Mouse (Mus musculus): Measurements from ENCODE around the gene Kcns3. TPM values are rescaled to one million over a fixed set of nuclear protein-coding genes. Genes with fewer than 3 reads are reported as not detected.
A peak's percentile ranks its signal among the peaks of the same experiment; 100 is the strongest.

Kcns3 gene
- polyA plus RNA-seq (2015; fragmentation: Nextera tagmentation; extraction: Ambion mirVana) = 4.8 and 6.1 TPM in 2 replicates

DNA sequence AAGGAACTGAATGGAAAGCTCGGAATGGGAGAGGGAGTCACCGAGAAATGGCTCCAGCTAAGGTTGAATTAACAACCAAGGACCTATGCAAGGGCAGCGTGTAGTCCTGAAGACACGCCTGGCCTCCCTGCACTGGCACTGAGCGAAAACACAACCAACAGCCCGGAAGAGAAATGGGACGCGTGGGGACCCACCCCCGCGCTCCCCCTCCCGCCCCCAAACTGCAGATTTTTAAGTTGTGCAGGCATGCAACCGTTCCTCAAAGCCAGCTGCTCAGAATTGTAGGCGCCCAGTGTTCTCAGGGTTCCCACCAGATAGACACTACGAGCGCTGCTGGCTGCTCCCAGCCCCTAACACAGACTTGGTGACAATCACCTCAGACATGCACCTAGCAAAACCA, at the start of gene Kcns3:
Gene Kcns3, minus strand, starts transcription at position 42 of the 400 bp plus-strand sequence.
- Histone ChIP-seq H3K27me3 (replicated peaks; ENCODE audit: control insufficient read depth, insufficient read depth, low read length) (peaks cover 15% of the 10 kb centered on the region), H3K36me3 (ENCODE audit: control insufficient read depth, insufficient read depth, low read length) (no peaks in the 10 kb centered on the region), H3K4me3 (ENCODE audit: low read length) (peak within 1 kb of the TSS; percentile 57), H3K4me1 (ENCODE audit: control insufficient read depth, insufficient read depth, low read length) (0 out of 2 replicates have a peak, but pooled peaks cover 3% of the 10 kb centered on the region), H3K9me3 (ENCODE audit: control insufficient read depth, low read length) (no peaks in the 10 kb centered on the region), H3K9ac (ENCODE audit: low read depth, low read length) (peak within 1 kb of the TSS; percentile 72), H3K27ac (ENCODE audit: low read length) (0 out of 2 replicates have a peak within 1 kb of the TSS, but pooled peaks have one; percentile 9), H3K4me2 (ENCODE audit: low read depth, low read length) (peak within 1 kb of the TSS; percentile 92)
- no peak for ATAC-seq
- 20% methylated on average over 15 of the region's 15 CpGs for WGBS

- Histone ChIP-seq H3K9ac (ENCODE audit: low read depth, low read length) (no peak overlapping the region), H3K36me3 (ENCODE audit: control insufficient read depth, insufficient read depth, low read length) (no peaks in the 10 kb centered on the region), H3K9me3 (ENCODE audit: control insufficient read depth, low read length) (no peaks in the 10 kb centered on the region), H3K4me3 (ENCODE audit: low read length) (no peak overlapping the region), H3K4me1 (ENCODE audit: control insufficient read depth, insufficient read depth, low read length) (no peaks in the 10 kb centered on the region), H3K4me2 (ENCODE audit: low read depth, low read length) (no peak overlapping the region), H3K27ac (ENCODE audit: low read length) (no peak overlapping the region), H3K27me3 (replicated peaks; ENCODE audit: control insufficient read depth, insufficient read depth, low read length) (no peaks in the 10 kb centered on the region)
- no peak for ATAC-seq
- 47% methylated on average over 2 of the region's 2 CpGs for WGBS
These were observed 47.7 kb upstream of the Kcns3 start for GRCm38 (mm10) chr12:11198551-11198950.

DNA sequence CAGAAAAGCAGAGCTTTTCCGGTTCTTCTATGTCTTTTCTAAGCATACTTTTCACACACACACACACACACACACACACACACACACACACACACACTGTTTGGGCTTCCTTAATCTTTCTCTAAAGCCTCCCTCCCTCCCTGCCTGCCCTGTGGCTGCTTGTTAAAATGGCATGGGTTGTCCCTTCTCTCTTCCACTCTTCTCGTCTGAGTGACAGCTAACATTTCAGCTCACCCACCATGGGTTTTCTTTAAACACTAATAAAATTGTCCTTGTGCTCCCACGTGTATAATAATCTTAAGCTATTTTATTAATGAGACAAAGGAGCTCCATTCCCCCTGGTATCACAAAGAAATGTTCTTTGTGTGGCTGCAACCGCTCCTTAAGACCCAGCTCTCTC, 47.2 kb upstream of the Kcns3 start:
- H3K9me3 ChIP-seq (ENCODE audit: control insufficient read depth, low read length) = no peaks in the 10 kb centered on the region
- no peak for ATAC-seq
- 41% methylated on average over 4 of the region's 4 CpGs for WGBS
- H3K4me3 ChIP-seq (ENCODE audit: low read length) = no peak overlapping the region
- H3K4me1 ChIP-seq (ENCODE audit: control insufficient read depth, insufficient read depth, low read length) = no peaks in the 10 kb centered on the region
- H3K9ac ChIP-seq (ENCODE audit: low read depth, low read length) = no peak overlapping the region
- H3K36me3 ChIP-seq (ENCODE audit: control insufficient read depth, insufficient read depth, low read length) = no peaks in the 10 kb centered on the region
- no peak overlapping the region for H3K4me2 ChIP-seq (ENCODE audit: low read depth, low read length)
- no peaks in the 10 kb centered on the region for H3K27me3 ChIP-seq (replicated peaks; ENCODE audit: control insufficient read depth, insufficient read depth, low read length)
- H3K27ac ChIP-seq (ENCODE audit: low read length) = no peak overlapping the region

- 55% methylated on average over 5 of the region's 5 CpGs for WGBS
- Histone ChIP-seq H3K27ac (ENCODE audit: low read length) (no peak overlapping the region), H3K4me1 (ENCODE audit: control insufficient read depth, insufficient read depth, low read length) (no peaks in the 10 kb centered on the region), H3K4me2 (ENCODE audit: low read depth, low read length) (no peak overlapping the region), H3K9ac (ENCODE audit: low read depth, low read length) (no peak overlapping the region), H3K4me3 (ENCODE audit: low read length) (no peak overlapping the region), H3K27me3 (replicated peaks; ENCODE audit: control insufficient read depth, insufficient read depth, low read length) (no peaks in the 10 kb centered on the region), H3K9me3 (ENCODE audit: control insufficient read depth, low read length) (no peaks in the 10 kb centered on the region), H3K36me3 (ENCODE audit: control insufficient read depth, insufficient read depth, low read length) (no peaks in the 10 kb centered on the region)
- ATAC-seq = no peak
These were observed 46.0 kb upstream of the Kcns3 start for GRCm38 (mm10) chr12:11196830-11197229.

GRCm38 (mm10) chr12:11196142-11196597, 45.3 kb upstream of the Kcns3 start:
- H3K4me1 ChIP-seq (ENCODE audit: control insufficient read depth, insufficient read depth, low read length) = no peaks in the 10 kb centered on the region
- WGBS = 9% methylated on average over 16 of the region's 19 CpGs
- no peaks in the 10 kb centered on the region for H3K27me3 ChIP-seq (replicated peaks; ENCODE audit: control insufficient read depth, insufficient read depth, low read length)
- ATAC-seq = peak; percentile 52; the same call in 1 of the 2 replicates
- H3K9ac ChIP-seq (ENCODE audit: low read depth, low read length) = no peak overlapping the region
- no peak overlapping the region for H3K4me3 ChIP-seq (ENCODE audit: low read length)
- no peaks in the 10 kb centered on the region for H3K36me3 ChIP-seq (ENCODE audit: control insufficient read depth, insufficient read depth, low read length)
- H3K27ac ChIP-seq (ENCODE audit: low read length) = no peak overlapping the region
- H3K9me3 ChIP-seq (ENCODE audit: control insufficient read depth, low read length) = no peaks in the 10 kb centered on the region
- H3K4me2 ChIP-seq (ENCODE audit: low read depth, low read length) = peak overlapping the region; percentile 42

- Histone ChIP-seq H3K27me3 (replicated peaks; ENCODE audit: control insufficient read depth, insufficient read depth, low read length) (no peaks in the 10 kb centered on the region), H3K9ac (ENCODE audit: low read depth, low read length) (no peak overlapping the region), H3K4me2 (ENCODE audit: low read depth, low read length) (no peak overlapping the region), H3K4me3 (ENCODE audit: low read length) (no peak overlapping the region), H3K27ac (ENCODE audit: low read length) (no peak overlapping the region), H3K36me3 (ENCODE audit: control insufficient read depth, insufficient read depth, low read length) (no peaks in the 10 kb centered on the region), H3K9me3 (ENCODE audit: control insufficient read depth, low read length) (no peaks in the 10 kb centered on the region), H3K4me1 (ENCODE audit: control insufficient read depth, insufficient read depth, low read length) (no peaks in the 10 kb centered on the region)
- no peak for ATAC-seq
- 78% methylated on average over 1 of the region's 1 CpGs for WGBS
These were observed 44.2 kb upstream of the Kcns3 start for GRCm38 (mm10) chr12:11195031-11195430.

DNA sequence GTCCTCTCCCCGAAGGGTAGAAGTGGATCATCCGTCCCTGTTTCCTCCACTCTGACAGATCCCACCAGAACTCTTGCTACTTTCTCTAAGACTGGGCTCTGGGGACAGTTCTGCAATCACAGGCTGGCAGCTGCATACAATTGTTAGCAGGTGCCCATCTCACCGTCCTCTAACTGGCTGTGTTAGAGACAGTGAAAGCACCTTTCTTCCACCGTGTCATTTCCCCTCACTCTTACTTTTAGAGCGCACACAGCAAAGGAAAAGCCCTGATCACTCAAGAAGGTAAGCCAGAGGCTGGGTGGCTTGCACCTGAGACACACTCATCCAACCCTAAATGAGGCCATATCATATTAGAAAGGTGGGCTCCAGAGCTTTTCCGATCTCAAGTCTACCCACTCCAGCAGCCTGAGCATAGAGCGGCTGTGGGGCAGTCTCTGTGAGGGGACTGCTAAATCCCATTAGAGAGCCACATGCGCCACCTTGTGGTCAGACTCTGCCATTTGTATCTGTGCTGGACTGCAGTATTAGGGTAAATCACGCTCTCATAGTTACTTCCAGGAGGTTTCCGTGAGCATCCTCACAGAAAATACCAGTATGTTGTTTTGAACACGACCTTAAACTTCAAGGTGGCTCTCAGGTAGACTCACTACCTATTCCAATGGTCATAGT, 27.8 kb upstream of the Kcns3 start:
- H3K27ac ChIP-seq (ENCODE audit: low read length) = no peak overlapping the region
- no peaks in the 10 kb centered on the region for H3K4me1 ChIP-seq (ENCODE audit: control insufficient read depth, insufficient read depth, low read length)
- WGBS = 22% methylated on average over 11 of the region's 11 CpGs
- peak overlapping the region; percentile 4; the same call in 1 of the 2 replicates for H3K4me3 ChIP-seq (ENCODE audit: low read length)
- H3K4me2 ChIP-seq (ENCODE audit: low read depth, low read length) = peak overlapping the region; percentile 36; the same call in 1 of the 2 replicates
- peak; percentile 95 for ATAC-seq
- no peaks in the 10 kb centered on the region for H3K36me3 ChIP-seq (ENCODE audit: control insufficient read depth, insufficient read depth, low read length)
- no peaks in the 10 kb centered on the region; the same call in 1 of the 2 replicates for H3K27me3 ChIP-seq (replicated peaks; ENCODE audit: control insufficient read depth, insufficient read depth, low read length)
- H3K9ac ChIP-seq (ENCODE audit: low read depth, low read length) = no peak overlapping the region
- no peaks in the 10 kb centered on the region for H3K9me3 ChIP-seq (ENCODE audit: control insufficient read depth, low read length)

DNA sequence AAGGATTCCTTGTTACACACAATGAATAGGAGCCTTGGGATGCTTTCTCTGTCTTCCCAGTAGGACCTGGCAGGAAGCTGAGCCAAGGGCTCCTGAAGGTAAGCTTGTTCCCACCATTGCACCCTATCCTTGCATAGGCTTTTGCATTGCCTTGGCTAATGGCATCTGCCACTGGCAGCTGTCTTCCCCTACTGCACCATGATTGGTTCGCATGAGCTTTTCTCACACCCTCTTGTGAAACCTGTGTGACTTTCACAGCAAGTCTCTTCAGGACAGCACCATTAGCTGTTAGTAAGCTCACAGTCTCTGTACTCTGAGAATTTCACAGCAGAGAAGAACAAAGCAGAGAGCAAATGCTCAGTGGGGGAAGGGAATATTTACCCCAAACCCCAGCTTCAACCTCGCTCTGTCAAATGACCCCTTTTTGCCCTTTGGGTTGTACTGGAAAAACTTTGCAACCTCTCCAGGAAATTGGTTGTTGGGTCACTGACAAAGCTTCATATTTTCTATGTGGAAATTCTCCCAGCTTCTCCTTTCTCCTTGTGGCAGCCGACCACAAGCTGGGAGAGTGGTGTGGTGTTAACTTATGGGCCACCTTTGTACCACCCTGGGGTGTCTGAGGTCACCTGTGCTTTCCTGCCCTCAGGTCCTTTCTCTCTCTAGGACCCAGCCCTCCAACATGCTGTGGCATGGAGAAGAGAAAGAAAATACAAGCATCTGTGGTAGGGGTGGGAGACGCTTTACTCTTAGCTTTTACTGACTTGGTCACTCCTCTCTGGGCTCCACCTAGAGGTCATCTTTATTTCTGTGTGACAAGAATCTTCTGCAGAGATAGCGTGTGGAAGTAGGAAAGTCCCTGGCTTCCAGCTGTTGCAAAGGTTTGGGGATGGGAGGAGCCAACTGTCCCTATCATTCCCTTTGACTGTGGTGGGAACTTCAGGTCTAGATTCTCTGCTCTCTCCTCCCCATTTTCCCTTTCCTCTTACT, 26.8 kb upstream of the Kcns3 start:
- H3K4me2 ChIP-seq (ENCODE audit: low read depth, low read length) = no peak overlapping the region
- 26% methylated on average over 5 of the region's 5 CpGs for WGBS
- no peak overlapping the region for H3K27ac ChIP-seq (ENCODE audit: low read length)
- no peaks in the 10 kb centered on the region; the same call in 1 of the 2 replicates for H3K27me3 ChIP-seq (replicated peaks; ENCODE audit: control insufficient read depth, insufficient read depth, low read length)
- H3K36me3 ChIP-seq (ENCODE audit: control insufficient read depth, insufficient read depth, low read length) = no peaks in the 10 kb centered on the region
- no peak overlapping the region; the same call in 1 of the 2 replicates for H3K4me3 ChIP-seq (ENCODE audit: low read length)
- H3K9me3 ChIP-seq (ENCODE audit: control insufficient read depth, low read length) = no peaks in the 10 kb centered on the region
- H3K9ac ChIP-seq (ENCODE audit: low read depth, low read length) = no peak overlapping the region
- ATAC-seq = peak; percentile 36; the same call in 1 of the 2 replicates
- H3K4me1 ChIP-seq (ENCODE audit: control insufficient read depth, insufficient read depth, low read length) = no peaks in the 10 kb centered on the region

GRCm38 (mm10) chr12:11158670-11159069, 7.8 kb upstream of the Kcns3 start:
- Histone ChIP-seq H3K27ac (ENCODE audit: low read length) (no peak overlapping the region), H3K36me3 (ENCODE audit: control insufficient read depth, insufficient read depth, low read length) (no peaks in the 10 kb centered on the region), H3K4me1 (ENCODE audit: control insufficient read depth, insufficient read depth, low read length) (no peaks in the 10 kb centered on the region), H3K4me2 (ENCODE audit: low read depth, low read length) (no peak overlapping the region), H3K9me3 (ENCODE audit: control insufficient read depth, low read length) (no peaks in the 10 kb centered on the region), H3K27me3 (replicated peaks; ENCODE audit: control insufficient read depth, insufficient read depth, low read length) (no peaks in the 10 kb centered on the region), H3K9ac (ENCODE audit: low read depth, low read length) (no peak overlapping the region), H3K4me3 (ENCODE audit: low read length) (no peak overlapping the region)
- WGBS = 94% methylated on average over 3 of the region's 3 CpGs
- no peak for ATAC-seq
